Mouse (Mus musculus) erythroid progenitor cell, adult 5-6 weeks (primary cell): ENCODE measurements around the gene Kcna4. TPM values are rescaled to one million over a fixed set of nuclear protein-coding genes. Genes with fewer than 3 reads are reported as not detected.

Experiments
- ATAC-seq: replicated peaks from 2 replicates; pipeline ENCODE4 v1.8.0; 2016; ENCODE audit warnings: moderate number of reproducible peaks, mild to moderate bottlenecking, moderate TSS enrichment, inconsistent platforms; ENCODE audit not compliant: poor library complexity, low FRiP score, severe bottlenecking
- total RNA-seq, 2 experiments: library from RNA; stranded (forward) in 1 of 2; stranded (reverse) in 1 of 2; fragments of 150-400 nt in 1 of 2; fragments of 186-747, 209-891 nt in 1 of 2; gene quantifications; 2 replicates each; pipeline versions ENCODE4 v1.2.3 to v1.2.4; 2015 to 2017; ENCODE audit warnings: low replicate concordance in 2 of 2

The Kcna4 gene
- total RNA-seq (2015; ENCODE audit: low replicate concordance) (not detected in 2 replicates), total RNA-seq (2017; ENCODE audit: low replicate concordance) (not detected in 2 replicates)

- no peak for ATAC-seq
Measured at GRCm38 (mm10) chr2:107289990-107290696, at the start of gene Kcna4. TSS of gene Kcna4 (plus strand) at chr2:107290639.

- no peak for ATAC-seq
Measured at GRCm38 (mm10) chr2:107258091-107258490, 32.3 kb upstream of the Kcna4 start.

- no peak for ATAC-seq
Measured at GRCm38 (mm10) chr2:107266251-107266650, 24.2 kb upstream of the Kcna4 start.

- ATAC-seq, result no peak
Measured at GRCm38 (mm10) chr2:107270050-107270449, 20.4 kb upstream of the Kcna4 start.

- no peak for ATAC-seq
Measured at GRCm38 (mm10) chr2:107290697-107291019, 219 bp downstream of the Kcna4 start.

- ATAC-seq, result no peak
Measured at GRCm38 (mm10) chr2:107291142-107291541, 703 bp downstream of the Kcna4 start.

- no peak for ATAC-seq
Measured at GRCm38 (mm10) chr2:107294521-107294920, 4.1 kb downstream of the Kcna4 start.

GRCm38 (mm10) chr2:107301886-107302285, 11.4 kb downstream of the Kcna4 start:
- no peak for ATAC-seq

- ATAC-seq, result no peak
Measured at GRCm38 (mm10) chr2:107304707-107305106, 14.3 kb downstream of the Kcna4 start.

- ATAC-seq, result no peak
Measured at GRCm38 (mm10) chr2:107306077-107306476, 15.6 kb downstream of the Kcna4 start.

GRCm38 (mm10) chr2:107318636-107319035, 28.2 kb downstream of the Kcna4 start:
- no peak for ATAC-seq

- ATAC-seq, result no peak
Measured at GRCm38 (mm10) chr2:107321596-107322226, 31.3 kb downstream of the Kcna4 start.

- ATAC-seq, result no peak
Measured at GRCm38 (mm10) chr2:107324090-107324489, 33.7 kb downstream of the Kcna4 start.

GRCm38 (mm10) chr2:107327276-107327675, 36.8 kb downstream of the Kcna4 start:
- ATAC-seq, result no peak

GRCm38 (mm10) chr2:107341291-107341690, 50.9 kb downstream of the Kcna4 start:
- ATAC-seq, result no peak

GRCm38 (mm10) chr2:107344807-107345206, 54.4 kb downstream of the Kcna4 start:
- ATAC-seq, result no peak

- no peak for ATAC-seq
Measured at GRCm38 (mm10) chr2:107345299-107345698, 54.9 kb downstream of the Kcna4 start.

Other genes with a start within 250 kb of the Kcna4 start
- gene Fshb, start 231.0 kb upstream of the Kcna4 start, total RNA-seq (2015; ENCODE audit: low replicate concordance), result not detected in 2 replicates
- not detected in 2 replicates for gene Fshb, start 231.0 kb upstream of the Kcna4 start, total RNA-seq (2017; ENCODE audit: low replicate concordance)